Mouse (Mus musculus): ENCODE measurements around the gene Ssu72.

DNA sequence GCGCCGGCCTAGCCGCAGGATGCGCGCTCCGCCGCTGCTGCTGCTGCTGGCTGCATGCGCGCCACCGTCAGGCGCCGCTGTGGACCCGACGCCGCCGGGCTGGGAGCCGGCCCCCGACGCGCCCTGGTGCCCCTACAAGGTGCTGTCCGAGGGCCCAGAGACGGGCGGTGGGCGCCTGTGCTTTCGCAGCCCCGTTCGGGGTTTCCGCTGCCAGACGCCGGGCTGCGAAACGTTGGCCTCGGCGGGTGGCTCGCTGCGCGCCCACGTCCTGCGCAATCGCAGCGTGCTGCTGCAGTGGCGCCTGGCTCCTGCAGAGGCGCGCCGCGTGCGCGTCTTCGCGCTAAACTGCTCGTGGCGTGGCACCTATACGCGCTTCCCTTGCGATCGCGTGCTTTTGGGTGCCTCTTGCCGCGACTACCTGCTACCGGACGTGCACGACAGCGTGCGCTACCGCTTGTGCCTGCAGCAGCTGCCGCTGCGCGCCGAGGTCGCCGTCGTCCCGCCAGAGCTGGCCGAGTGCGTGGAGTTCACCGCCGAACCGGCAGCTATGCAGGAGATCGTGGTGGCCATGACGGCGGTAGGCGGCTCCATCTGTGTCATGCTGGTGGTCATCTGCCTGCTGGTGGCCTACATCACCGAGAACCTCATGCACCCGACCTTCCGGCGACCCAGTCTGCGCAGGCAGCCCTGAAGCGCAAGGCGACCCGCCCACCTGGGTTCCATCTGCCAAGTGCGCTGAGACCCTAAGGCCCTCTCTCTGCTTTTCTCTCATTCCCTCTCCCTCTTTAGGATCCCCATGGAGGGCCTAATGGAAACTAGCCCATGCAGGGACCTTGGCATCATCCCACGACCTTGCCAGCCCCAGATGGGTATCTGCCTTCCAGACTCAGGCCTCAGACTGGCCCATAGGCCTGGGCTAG lies 9.9 kb upstream of the Ssu72 start:
- TF ChIP-seq CEBPB (IDR thresholded peaks at IDR 0.05; ENCODE audit: low read depth): no peak
- no peak for TF ChIP-seq CTCF (IDR thresholded peaks at IDR 0.05; ENCODE audit: control insufficient read depth, insufficient read depth, insufficient read length)
- peak; percentile 85 for TF ChIP-seq MAX (IDR thresholded peaks at IDR 0.05)
- no peak for TF ChIP-seq USF1 (IDR thresholded peaks at IDR 0.05; ENCODE audit: low read depth)
- TF ChIP-seq MYOG (IDR thresholded peaks at IDR 0.05; ENCODE audit: control insufficient read depth, extremely low read depth, insufficient read length): no peak
- no peak for TF ChIP-seq MYOD1 (IDR thresholded peaks at IDR 0.05; ENCODE audit: control insufficient read depth, insufficient read length, low read depth)
- TF ChIP-seq FOSL1 (IDR thresholded peaks at IDR 0.05; ENCODE audit: insufficient read depth, low read length, poor library complexity, severe bottlenecking): no peak
